Mouse (Mus musculus) heart, postnatal 0 days (tissue): Measurements from ENCODE around the gene Hmgb2. TPM values are rescaled to one million over a fixed set of nuclear protein-coding genes. Genes with fewer than 3 reads are reported as not detected.

Experiments
- ATAC-seq: fragments of 200-750 bp; cut with Nextera tagmentation; 2 replicates; pipeline ENCODE4 v1.8.0; 2017; ENCODE audit warnings: low read depth, moderate number of reproducible peaks, moderate library complexity; ENCODE audit not compliant: insufficient read depth
- DNase-seq: peaks from one replicate; pipeline ENCODE4 v3.0.0-alpha.2; 2016; ENCODE audit warnings: low spot score
- H3K27ac ChIP-seq: fragments of 300-500 bp; sonication (generic); 2 replicates; pipeline ENCODE4 v1.5.1; 2014; ENCODE audit warnings: low read depth, mild to moderate bottlenecking
- H3K27me3 ChIP-seq: fragments of 300-500 bp; sonication (generic); 2 replicates; pipeline ENCODE4 v1.6.1; 2014; ENCODE audit warnings: low read length, mixed read lengths; ENCODE audit not compliant: control insufficient read depth, insufficient read depth
- H3K36me3 ChIP-seq: fragments of 300-500 bp; sonication (generic); replicated peaks from 2 replicates; pipeline ENCODE4 v1.6.1; 2014; ENCODE audit warnings: low read length, mixed read lengths; ENCODE audit not compliant: control insufficient read depth, insufficient read depth
- H3K4me1 ChIP-seq: fragments of 300-500 bp; sonication (generic); 2 replicates; pipeline ENCODE4 v1.6.1; 2014; ENCODE audit warnings: antibody characterized with exemption; ENCODE audit not compliant: control insufficient read depth, insufficient read depth
- H3K4me2 ChIP-seq: fragments of 300-500 bp; sonication (generic); 2 replicates; pipeline ENCODE4 v1.6.1; 2014; ENCODE audit warnings: low read depth, mild to moderate bottlenecking, low read length, moderate library complexity
- H3K4me3 ChIP-seq: fragments of 300-500 bp; sonication (generic); 2 replicates; pipeline ENCODE4 v1.5.1; 2014; ENCODE audit warnings: low read depth, low read length
- H3K9ac ChIP-seq: fragments of 300-500 bp; sonication (generic); replicated peaks from 2 replicates; pipeline ENCODE4 v1.6.1; 2014; ENCODE audit warnings: low read depth, low read length, mixed read lengths
- H3K9me3 ChIP-seq: fragments of 300-500 bp; sonication (generic); replicated peaks from 2 replicates; pipeline ENCODE4 v1.6.1; 2016; ENCODE audit warnings: low read length; ENCODE audit not compliant: control insufficient read depth
- CTCF ChIP-seq: IDR thresholded peaks from 2 replicates; pipeline ENCODE4 v1.5.1; 2016; ENCODE audit warnings: antibody characterized with exemption, control low read depth, low read depth
- EP300 ChIP-seq: IDR thresholded peaks from 2 replicates; pipeline ENCODE4 v1.6.1; 2016; ENCODE audit warnings: antibody characterized with exemption, low read depth
- WGBS: fragments of 180-500 bp; shearing (Covaris S2); extraction: QIAGEN DNeasy Blood & Tissue Kit; methylation state at CpG from one replicate; pipeline ENCODE4 v1.1.7; 2014; 5-methylcytosine and 5-hydroxymethylcytosine counted together
- polyA plus RNA-seq: library from polyadenylated mRNA; unstranded; fragments of >200 nt; fragmentation: Nextera tagmentation; extraction: Ambion mirVana; gene quantifications from 2 replicates; pipeline ENCODE4 v1.2.1, GENCODE M21; 2015
- total RNA-seq: library from RNA; depleted of rRNA; stranded (reverse); fragments of >200 nt; gene quantifications from 2 replicates; pipeline ENCODE4 v1.2.3, GENCODE M21; 2014; ENCODE audit warnings: low replicate concordance; rRNA removed

Hmgb2 gene
- total RNA-seq = 22.1 and 25.6 TPM in 2 replicates
- polyA plus RNA-seq = 123 and 145 TPM in 2 replicates

DNA sequence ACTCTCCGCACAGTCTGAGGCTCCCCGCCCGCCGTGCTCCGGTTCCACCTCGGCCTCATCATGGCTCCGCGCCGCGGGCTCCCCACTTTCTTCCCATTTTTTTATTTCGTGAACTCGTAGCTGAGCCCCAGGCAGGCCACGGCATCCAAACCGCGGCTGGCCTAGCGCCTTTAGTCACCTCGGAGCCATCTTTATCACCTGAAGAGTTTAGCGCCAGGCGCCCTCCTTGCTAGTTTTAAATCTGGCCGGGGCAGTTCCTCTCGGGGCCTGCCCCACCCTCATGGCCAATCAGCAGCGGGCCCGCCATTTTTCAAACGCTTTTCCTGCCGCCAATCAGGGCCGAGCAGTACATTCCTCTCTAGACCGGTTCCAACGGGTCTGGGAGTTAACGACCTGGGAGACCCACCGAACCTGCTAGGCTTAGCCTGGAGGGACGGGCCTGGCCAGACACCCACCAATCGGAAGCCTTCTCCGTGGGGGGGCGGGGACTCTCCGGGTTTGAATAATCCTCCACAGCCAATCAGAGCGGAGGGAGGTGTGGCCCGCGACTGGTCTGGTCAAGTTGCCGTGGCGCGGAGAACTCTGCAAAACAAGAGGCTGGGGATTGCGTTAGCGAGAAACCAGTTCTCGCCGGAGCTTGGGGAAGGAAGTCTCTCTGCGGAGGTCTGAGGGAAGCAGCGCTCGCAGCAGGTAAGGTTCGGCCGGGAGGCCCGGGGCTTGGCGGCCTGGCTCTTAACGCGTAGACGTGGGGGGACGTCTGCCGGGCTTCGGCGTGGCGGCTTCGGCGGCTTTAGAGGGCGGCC lies at the start of gene Hmgb2:
Hmgb2 (plus strand) TSS at position 592 of the 803 bp plus-strand sequence.
- Histone ChIP-seq H3K4me3 (peak within 1 kb of the TSS; percentile 89), H3K9ac (peak within 1 kb of the TSS; percentile 99), H3K36me3 (peaks cover 18% of the 10 kb centered on the region), H3K27me3 (no peaks in the 10 kb centered on the region), H3K9me3 (no peaks in the 10 kb centered on the region), H3K4me2 (peak within 1 kb of the TSS; percentile 89), H3K4me1 (0 out of 2 replicates have a peak, but pooled peaks cover 5% of the 10 kb centered on the region), H3K27ac (peak within 1 kb of the TSS; percentile 100)
- ATAC-seq (peak; percentile 99), DNase-seq (peak; percentile 100)
- TF ChIP-seq EP300 (peak; percentile 82; the same call in 1 of the 2 replicates), CTCF (no peak)
- under 1% methylated on average over 62 of the region's 63 CpGs for WGBS

DNA sequence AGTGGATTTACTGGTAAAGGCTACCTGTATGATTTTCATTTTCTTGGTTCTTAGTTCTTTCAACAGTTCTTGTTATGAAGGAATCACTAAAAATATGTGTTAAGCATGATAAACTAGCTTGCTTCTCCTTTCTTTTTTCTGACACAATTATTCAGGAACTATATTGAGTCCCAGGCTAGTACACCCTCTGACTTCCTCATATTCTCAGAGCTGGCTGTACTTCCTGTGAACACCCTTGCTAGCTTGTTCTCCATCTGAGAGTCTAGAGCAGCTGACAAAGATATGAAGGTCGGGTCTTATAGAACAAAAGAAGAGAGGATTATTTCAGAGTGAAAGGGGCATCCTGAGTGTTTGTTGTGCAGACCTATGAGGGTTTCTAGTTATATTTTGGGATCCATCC lies 48.9 kb upstream of the Hmgb2 start:
- H3K4me1 ChIP-seq = no peaks in the 10 kb centered on the region
- no peak overlapping the region for H3K4me3 ChIP-seq
- DNase-seq (no peak), ATAC-seq (no peak)
- H3K9ac ChIP-seq = no peak overlapping the region
- H3K9me3 ChIP-seq = no peaks in the 10 kb centered on the region
- WGBS = 36% methylated on average over 1 of the region's 1 CpGs
- TF ChIP-seq CTCF = no peak
- TF ChIP-seq EP300 = no peak
- no peaks in the 10 kb centered on the region for H3K36me3 ChIP-seq
- no peak overlapping the region for H3K27ac ChIP-seq
- no peaks in the 10 kb centered on the region for H3K27me3 ChIP-seq
- H3K4me2 ChIP-seq = no peak overlapping the region

DNA sequence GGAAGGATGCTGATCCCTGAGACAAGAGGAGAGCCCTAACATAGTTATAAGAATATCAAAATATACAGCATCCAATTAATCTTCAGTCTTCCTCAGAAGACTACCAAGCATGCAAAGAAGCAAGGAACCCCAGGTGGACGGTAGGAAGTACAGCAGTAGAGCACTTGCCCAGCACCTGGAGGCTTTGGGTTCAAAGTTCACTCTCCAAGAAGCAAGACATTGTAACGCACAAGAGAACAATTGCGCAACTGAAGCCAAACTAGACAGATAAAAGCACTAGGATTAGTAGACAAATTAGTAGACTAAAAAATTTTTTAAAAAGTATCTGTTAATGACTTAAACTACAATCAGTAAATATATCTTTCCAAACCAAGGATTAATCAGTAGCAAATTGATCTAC lies 48.0 kb upstream of the Hmgb2 start:
- H3K4me1 ChIP-seq = no peaks in the 10 kb centered on the region; the same call in 1 of the 2 replicates
- no peak overlapping the region for H3K4me2 ChIP-seq
- ATAC-seq (no peak), DNase-seq (no peak)
- 95% methylated on average over 3 of the region's 3 CpGs for WGBS
- H3K27ac ChIP-seq = no peak overlapping the region
- no peak overlapping the region for H3K4me3 ChIP-seq
- H3K9me3 ChIP-seq = no peaks in the 10 kb centered on the region
- no peak overlapping the region for H3K9ac ChIP-seq
- TF ChIP-seq CTCF (no peak), EP300 (no peak)
- H3K36me3 ChIP-seq = no peaks in the 10 kb centered on the region
- no peaks in the 10 kb centered on the region for H3K27me3 ChIP-seq

DNA sequence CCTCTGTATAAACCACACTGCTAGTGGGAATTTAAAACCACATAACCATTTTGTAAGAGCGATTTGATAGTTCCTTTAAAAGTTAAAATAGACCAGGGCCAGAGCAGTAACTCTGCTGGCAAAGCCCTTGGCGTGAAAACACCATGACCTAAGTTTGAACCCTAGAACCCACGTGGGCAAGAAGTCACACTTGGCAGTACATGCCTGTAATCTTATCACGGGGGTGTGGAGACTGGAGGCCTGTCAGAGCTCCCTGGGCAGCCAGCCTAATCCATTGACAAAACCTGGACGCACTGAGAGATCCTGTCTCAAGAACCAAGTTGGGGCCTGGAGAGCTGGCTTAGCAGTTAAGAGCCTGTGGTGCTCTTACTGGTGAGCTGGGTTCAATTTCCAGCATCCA lies 43.1 kb upstream of the Hmgb2 start:
- Histone ChIP-seq H3K4me1 (no peaks in the 10 kb centered on the region; the same call in 1 of the 2 replicates), H3K9me3 (no peaks in the 10 kb centered on the region), H3K27ac (peak overlapping the region; percentile 76), H3K4me2 (no peak overlapping the region), H3K36me3 (no peaks in the 10 kb centered on the region), H3K27me3 (no peaks in the 10 kb centered on the region), H3K9ac (no peak overlapping the region), H3K4me3 (no peak overlapping the region)
- WGBS = 11% methylated on average over 5 of the region's 5 CpGs
- TF ChIP-seq CTCF (no peak), EP300 (peak; percentile 94)
- peak; percentile 97 for DNase-seq
- peak; percentile 100 for ATAC-seq

DNA sequence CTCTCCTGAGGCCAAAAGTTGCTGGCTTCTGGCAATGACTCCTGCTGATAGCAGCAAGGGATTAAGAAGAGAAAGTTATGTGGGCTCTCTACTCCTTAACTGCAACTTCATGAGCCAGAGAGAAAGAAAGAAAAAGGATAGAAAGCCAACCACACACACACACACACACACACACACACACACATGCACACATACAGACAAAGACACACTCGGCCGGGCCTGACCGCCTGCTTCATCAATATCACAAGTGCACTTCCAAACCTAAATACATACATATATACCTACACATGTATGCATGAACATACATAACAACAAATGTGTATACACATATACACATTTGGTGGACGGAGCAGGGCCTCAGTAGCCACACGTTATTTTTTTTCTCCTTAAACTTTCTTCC lies 40.8 kb upstream of the Hmgb2 start:
- Histone ChIP-seq H3K9me3 (no peaks in the 10 kb centered on the region), H3K27ac (no peak overlapping the region), H3K27me3 (no peaks in the 10 kb centered on the region), H3K9ac (no peak overlapping the region), H3K36me3 (no peaks in the 10 kb centered on the region), H3K4me2 (no peak overlapping the region), H3K4me3 (no peak overlapping the region), H3K4me1 (no peaks in the 10 kb centered on the region; the same call in 1 of the 2 replicates)
- WGBS = 90% methylated on average over 5 of the region's 5 CpGs
- DNase-seq (no peak), ATAC-seq (no peak)
- TF ChIP-seq CTCF (no peak), EP300 (no peak)
